Mouse (Mus musculus): ENCODE results near the gene Prkcz. TPM values are rescaled to one million over a fixed set of nuclear protein-coding genes. Genes with fewer than 3 reads are reported as not detected.

Prkcz gene
- total RNA-seq, 2 experiments from 2014 or later = 160 to 168 TPM

Other genes with a start within 250 kb of the Prkcz start
- gene Ski, start 138.8 kb downstream of the Prkcz start, total RNA-seq (2021) = 100 to 1,000 TPM; 136 to 138 TPM
- 10 to 100 TPM; 27.5 to 31.8 TPM for gene Faap20, start 111.6 kb downstream of the Prkcz start, total RNA-seq (2021)
- 10 to 100 TPM; 26.8 to 27.0 TPM for gene Gabrd, start 36.8 kb upstream of the Prkcz start, total RNA-seq (2021)
- gene Cfap74, start 47.8 kb upstream of the Prkcz start, total RNA-seq (2021) = 10 to 100 TPM; 10.5 to 11.1 TPM
- 1 to 10 TPM; 3.1 to 4.2 TPM for gene Tmem52, start 107.8 kb upstream of the Prkcz start, total RNA-seq (2021)
- gene Gnb1, start 130.0 kb upstream of the Prkcz start, total RNA-seq (2021) = 100 to 1,000 TPM; 690 to 729 TPM
- gene Nadk, start 201.0 kb upstream of the Prkcz start, total RNA-seq (2021) = 10 to 100 TPM; 65.4 to 69.2 TPM
- gene Slc35e2, start 240.1 kb upstream of the Prkcz start, total RNA-seq (2021) = 10 to 100 TPM; 39.3 to 42.3 TPM